Mouse (Mus musculus): ENCODE measurements around the gene Gm20388. TPM values are rescaled to one million over a fixed set of nuclear protein-coding genes. Genes with fewer than 3 reads are reported as not detected.

The Gm20388 gene
- total RNA-seq, 2 experiments from 2014 or later, result 4.0 TPM; not detected in 1

GRCm38 (mm10) chr8:123333091-123333587 lies 3422.5 kb downstream of the Gm20388 start:
- no peak for DNase-seq

- no peak for DNase-seq
Measured at GRCm38 (mm10) chr8:123333864-123334263, 3423.2 kb downstream of the Gm20388 start.

GRCm38 (mm10) chr8:123334467-123334866 lies 3423.8 kb downstream of the Gm20388 start:
- DNase-seq, result no peak

- no peak for DNase-seq
Measured at GRCm38 (mm10) chr8:123337475-123337874, 3426.8 kb downstream of the Gm20388 start.

GRCm38 (mm10) chr8:123340071-123340470 lies 3429.4 kb downstream of the Gm20388 start:
- no peak for DNase-seq

GRCm38 (mm10) chr8:123341040-123342015 lies 3430.7 kb downstream of the Gm20388 start:
- DNase-seq, result no peak

GRCm38 (mm10) chr8:123342253-123342652 lies 3431.6 kb downstream of the Gm20388 start:
- peak in 1 of 2 experiments; percentile 20 for DNase-seq

GRCm38 (mm10) chr8:123342911-123343310 lies 3432.3 kb downstream of the Gm20388 start:
- no peak for DNase-seq

- no peak for DNase-seq
Measured at GRCm38 (mm10) chr8:123343422-123343821, 3432.8 kb downstream of the Gm20388 start.

- no peak for DNase-seq
Measured at GRCm38 (mm10) chr8:123345135-123345534, 3434.5 kb downstream of the Gm20388 start.

- DNase-seq, result no peak
Measured at GRCm38 (mm10) chr8:123345856-123346255, 3435.2 kb downstream of the Gm20388 start.

- DNase-seq, result no peak
Measured at GRCm38 (mm10) chr8:123347293-123347692, 3436.7 kb downstream of the Gm20388 start.

GRCm38 (mm10) chr8:123348237-123348843 lies 3437.7 kb downstream of the Gm20388 start:
- DNase-seq, result peak; percentile 38 to 47

- DNase-seq, result no peak
Measured at GRCm38 (mm10) chr8:123349073-123349472, 3438.4 kb downstream of the Gm20388 start.

GRCm38 (mm10) chr8:123352118-123352517 lies 3441.5 kb downstream of the Gm20388 start:
- no peak for DNase-seq

- DNase-seq, result no peak
Measured at GRCm38 (mm10) chr8:123352786-123353185, 3442.1 kb downstream of the Gm20388 start.

- no peak for DNase-seq
Measured at GRCm38 (mm10) chr8:123353216-123353615, 3442.6 kb downstream of the Gm20388 start.

GRCm38 (mm10) chr8:123361082-123361739 lies 3450.6 kb downstream of the Gm20388 start:
- DNase-seq, result peak; percentile 64 to 91

- DNase-seq, result peak; percentile 95 to 97
Measured at GRCm38 (mm10) chr8:123373403-123374238, 3463.0 kb downstream of the Gm20388 start, which contains the start of gene Tcf25. Tcf25 (plus strand) TSS chr8:123373753.

GRCm38 (mm10) chr8:123374239-123374578 lies 3463.6 kb downstream of the Gm20388 start:
- DNase-seq, result peak; percentile 95 to 96

GRCm38 (mm10) chr8:123375701-123376100 lies 3465.1 kb downstream of the Gm20388 start:
- DNase-seq, result no peak
